Mouse (Mus musculus) brain, embryonic 14.5 days (tissue): ENCODE measurements around the gene Igsf9. TPM values are rescaled to one million over a fixed set of nuclear protein-coding genes. Genes with fewer than 3 reads are reported as not detected.
A peak's percentile ranks its signal among the peaks of the same experiment; 100 is the strongest.

Experiments
- DNase-seq: peaks from one replicate; pipeline ENCODE4 v3.0.0-alpha.2; 2011; ENCODE audit warnings: low read depth
- CTCF ChIP-seq: fragments of 200-500 bp; IDR thresholded peaks from 2 replicates; pipeline ENCODE4 v1.5.1; 2012; ENCODE audit warnings: inconsistent platforms, mild to moderate bottlenecking, moderate library complexity, borderline replicate concordance; ENCODE audit not compliant: insufficient read depth, insufficient read length; ENCODE audit errors: extremely low read depth
- POLR2A ChIP-seq: fragments of 200-500 bp; IDR thresholded peaks from 2 replicates; pipeline ENCODE4 v1.6.1; 2012; ENCODE audit warnings: mild to moderate bottlenecking, inconsistent platforms, borderline replicate concordance; ENCODE audit not compliant: poor library complexity, insufficient read depth, insufficient read length, severe bottlenecking; ENCODE audit errors: extremely low read depth
- polyA plus RNA-seq: library from polyadenylated mRNA; depleted of rRNA; stranded (reverse); fragments of >200 nt; gene quantifications from 2 replicates; pipeline ENCODE4 v1.2.3, GENCODE M21; 2012

Gene Igsf9
- polyA plus RNA-seq, 1 experiment = 129 TPM

DNA sequence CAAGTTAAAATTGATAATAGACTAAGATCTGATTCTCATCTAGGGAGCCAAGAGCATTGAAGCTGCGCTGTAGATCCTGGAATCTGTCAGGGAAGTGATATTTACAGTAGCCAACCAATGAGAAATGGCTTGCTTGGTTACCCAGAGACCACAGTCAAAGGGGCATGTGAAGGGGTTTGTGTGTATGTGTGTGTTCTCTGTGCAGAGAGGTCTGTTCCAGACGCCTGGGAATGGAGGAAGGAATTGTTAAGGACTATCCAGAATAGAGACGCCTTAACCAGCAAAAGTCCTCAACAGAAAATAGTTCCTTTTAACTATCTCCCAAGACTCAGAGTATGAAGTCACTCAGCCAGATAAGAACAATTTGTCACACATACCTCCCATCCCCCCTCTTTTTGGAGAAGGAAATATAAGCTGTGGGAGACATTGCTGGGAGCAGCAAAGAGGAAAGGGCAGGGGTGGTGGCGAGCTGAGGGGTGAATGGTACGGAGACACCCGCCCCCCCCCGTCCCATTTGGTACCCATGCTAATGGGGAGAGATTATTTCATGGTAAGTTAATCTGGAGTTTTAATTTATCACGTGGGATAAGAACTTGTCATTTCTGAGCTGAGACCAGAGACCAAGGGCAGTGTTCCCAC, 11.7 kb upstream of the Igsf9 start:
- no peak for DNase-seq
- TF ChIP-seq CTCF = no peak
- TF ChIP-seq POLR2A = no peak

DNA sequence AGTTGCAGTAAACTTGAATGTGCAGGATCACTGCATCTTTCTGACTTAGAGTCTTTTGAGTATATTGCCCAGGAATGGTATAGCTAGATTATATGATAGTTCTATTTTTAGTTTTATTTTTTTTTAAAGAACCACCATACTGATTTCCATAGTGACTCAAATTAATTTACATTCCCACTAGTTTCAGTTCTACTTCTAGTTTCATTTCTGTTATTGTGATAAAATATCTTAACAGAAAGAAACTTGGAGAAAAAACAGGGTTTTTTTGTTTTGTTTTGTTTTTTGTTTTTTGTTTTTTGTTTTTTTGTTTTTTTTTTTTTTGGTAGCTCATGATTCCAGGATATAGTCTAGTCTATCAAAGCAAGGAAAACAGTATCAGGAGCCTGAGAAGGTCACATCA, 8.7 kb upstream of the Igsf9 start:
- no peak for DNase-seq
- TF ChIP-seq CTCF = no peak
- TF ChIP-seq POLR2A = no peak

DNA sequence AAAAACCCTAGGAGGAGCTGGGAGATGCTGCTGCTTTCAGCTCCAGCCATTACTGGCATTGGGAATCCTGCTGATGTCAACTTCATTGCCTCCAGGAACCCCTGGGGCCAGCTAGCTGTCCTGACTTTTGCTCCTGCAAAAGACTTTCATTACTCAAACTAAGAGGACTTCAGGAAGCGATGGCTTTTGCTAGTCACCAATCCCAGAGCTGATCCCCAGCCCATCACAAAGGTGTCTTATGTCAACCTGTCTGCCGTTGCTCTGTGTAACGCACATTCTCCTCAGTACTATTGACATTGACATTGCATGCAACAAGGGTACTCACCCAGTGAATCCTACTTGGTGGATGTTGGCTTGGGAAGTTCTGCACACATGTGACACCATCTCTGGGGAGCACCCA, 7.4 kb upstream of the Igsf9 start:
- DNase-seq = no peak
- no peak for TF ChIP-seq POLR2A
- no peak for TF ChIP-seq CTCF

DNA sequence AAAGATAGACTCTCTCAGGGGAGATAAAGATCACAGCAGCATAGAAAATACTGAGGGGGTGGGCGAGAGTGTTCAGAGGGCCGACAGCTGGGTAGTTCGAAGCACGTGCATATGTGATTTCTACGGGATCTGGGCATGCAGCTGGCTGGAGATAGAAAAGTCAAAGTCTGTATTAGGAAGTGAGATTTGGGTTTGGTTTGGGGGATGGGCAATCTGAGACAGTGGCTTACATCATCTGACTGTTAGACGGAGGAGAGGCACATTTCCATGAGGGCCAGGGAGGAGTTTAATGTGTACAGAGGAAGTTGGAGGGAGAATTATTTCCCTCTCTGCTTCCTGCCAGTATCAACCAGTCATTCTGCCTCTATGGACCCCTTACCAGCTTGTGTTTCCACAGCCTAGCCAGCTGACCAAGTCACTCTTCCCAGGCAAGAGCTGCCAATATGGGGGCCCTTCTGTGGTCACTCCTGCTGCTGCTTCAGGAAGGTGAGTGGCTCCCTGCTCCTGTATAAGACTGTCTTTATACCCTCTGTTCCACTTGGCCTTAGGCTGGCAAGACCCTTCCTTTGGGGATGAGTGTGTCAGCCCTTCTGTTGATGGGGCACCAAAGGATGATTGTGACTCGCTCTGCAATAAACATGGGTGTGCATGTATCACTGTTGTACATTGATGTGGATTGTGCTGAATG, 6.4 kb upstream of the Igsf9 start, which contains the start of gene Slamf9:
TSS of gene Slamf9 (plus strand) at position 305 of the 688 bp plus-strand sequence.
- TF ChIP-seq POLR2A (no peak), CTCF (no peak)
- DNase-seq = no peak

DNA sequence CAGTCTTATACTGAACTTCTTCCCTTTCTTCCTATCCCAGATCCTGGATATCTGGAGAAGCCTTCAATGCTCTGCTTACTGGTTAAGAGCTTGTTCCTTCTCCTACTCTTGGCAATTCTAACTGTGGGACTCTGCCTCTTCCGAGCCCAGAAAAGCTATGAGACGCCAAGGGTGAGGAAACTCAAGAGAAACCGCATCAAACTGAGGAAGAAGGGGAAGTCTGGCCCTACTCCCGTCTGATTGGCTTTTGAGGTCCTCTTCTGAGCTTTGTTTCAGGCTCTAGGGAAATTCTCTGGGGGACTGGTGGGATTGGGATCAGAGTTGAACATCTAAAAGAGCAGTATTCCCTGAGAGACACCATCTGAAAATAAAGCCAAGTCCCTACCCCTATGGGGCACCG, 3.6 kb upstream of the Igsf9 start:
- no peak for DNase-seq
- TF ChIP-seq POLR2A = no peak
- TF ChIP-seq CTCF = no peak

DNA sequence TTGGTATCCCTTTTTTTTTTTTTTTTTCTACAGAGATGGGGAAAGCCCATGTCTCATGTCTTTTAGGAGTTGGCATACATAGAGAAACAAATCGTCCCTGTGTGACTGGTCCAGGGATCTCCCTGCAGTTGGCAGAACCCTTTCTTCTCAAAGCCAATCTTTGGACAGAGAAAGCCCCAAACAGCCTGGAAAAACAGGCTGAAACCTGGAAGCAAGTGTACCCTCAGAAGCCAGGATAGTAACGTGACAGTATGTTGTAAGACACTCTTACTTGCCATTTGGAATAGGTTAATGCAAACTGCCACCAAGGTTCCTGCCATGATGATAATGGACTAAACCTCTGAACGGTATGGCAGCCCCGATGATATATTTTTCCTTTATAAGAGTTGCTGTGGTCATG, 1.2 kb upstream of the Igsf9 start:
- TF ChIP-seq CTCF = no peak
- no peak for TF ChIP-seq POLR2A
- no peak for DNase-seq

DNA sequence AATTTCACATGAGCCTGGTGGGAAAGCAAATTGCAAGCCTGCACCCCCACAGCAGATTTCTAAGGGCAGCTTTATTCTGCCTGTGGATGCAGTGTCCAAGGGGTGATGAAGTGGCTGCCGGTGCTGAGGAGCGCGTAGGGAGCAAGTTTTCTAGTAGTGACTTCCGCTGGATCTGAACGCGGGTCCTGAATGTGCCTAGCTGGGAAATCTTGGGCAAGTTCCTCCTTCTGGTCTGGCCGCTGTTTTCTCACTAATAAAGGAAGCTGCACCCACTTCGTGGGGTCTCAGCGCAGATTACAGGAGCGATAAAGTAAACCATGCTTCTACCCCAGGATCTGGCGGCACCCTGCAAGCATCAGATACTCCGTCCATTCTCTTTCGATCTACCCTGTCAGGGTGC, 477 bp upstream of the Igsf9 start:
- DNase-seq = no peak
- TF ChIP-seq POLR2A (no peak), CTCF (no peak)

DNA sequence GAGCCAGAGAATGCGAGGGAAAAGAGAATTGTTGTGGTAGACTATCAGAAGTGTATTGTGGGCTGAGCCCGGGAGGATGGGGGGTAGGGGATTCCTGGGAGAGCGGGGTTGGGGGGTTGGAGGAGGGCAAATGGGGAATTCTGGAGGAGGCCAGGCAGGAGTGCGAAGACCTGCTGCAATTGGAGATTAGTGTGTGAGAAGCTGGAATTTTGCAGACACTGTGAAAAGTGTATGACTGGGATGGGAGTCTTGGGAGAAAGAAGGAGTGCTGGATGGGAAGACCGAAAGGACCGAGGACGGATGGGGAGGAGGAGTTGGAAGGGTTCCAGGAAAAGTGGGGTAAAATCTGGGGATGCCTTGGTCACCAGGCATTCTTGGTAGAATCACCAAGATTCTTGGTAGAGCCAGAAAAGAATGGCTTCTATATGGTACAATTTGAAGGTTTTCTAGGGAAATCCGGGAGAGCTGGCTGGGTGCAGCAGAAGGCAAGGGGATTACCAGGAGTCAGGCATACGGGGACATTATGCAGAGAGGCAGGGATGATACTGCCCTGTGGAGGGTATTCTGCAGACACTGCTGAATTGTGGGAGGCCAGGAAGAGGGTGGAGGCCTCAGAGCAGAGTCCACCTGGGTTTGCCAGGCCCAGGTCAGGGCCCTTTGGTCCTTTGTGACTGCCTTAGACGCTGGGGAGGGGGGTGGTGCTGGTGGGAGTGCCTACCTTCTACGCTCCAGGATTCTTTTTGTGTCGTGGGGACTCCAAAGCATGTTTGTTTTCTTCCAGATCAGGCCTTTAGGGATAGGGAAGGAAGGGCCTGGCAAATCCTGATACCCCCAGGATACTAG, 1.2 kb downstream of the Igsf9 start:
- TF ChIP-seq POLR2A = no peak
- TF ChIP-seq CTCF = no peak
- DNase-seq = peak; percentile 56

DNA sequence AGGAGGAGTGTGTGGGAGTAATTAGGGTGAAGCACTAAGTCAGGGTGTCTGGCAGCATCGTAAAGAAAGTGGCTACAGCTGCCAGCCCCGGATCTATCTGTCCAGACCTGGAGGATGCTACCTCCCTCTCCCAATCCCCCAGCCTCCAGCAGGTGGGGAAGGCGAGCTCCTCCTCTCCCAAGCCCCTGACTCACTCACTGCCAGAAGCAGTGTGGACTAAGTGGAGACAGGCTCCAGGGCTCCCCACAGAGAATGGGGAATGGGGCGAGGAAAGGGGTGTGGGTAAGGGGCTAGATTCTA, 1.7 kb downstream of the Igsf9 start:
- DNase-seq = peak; percentile 63
- no peak for TF ChIP-seq POLR2A
- peak; percentile 29; the same call in 1 of the 2 replicates for TF ChIP-seq CTCF

DNA sequence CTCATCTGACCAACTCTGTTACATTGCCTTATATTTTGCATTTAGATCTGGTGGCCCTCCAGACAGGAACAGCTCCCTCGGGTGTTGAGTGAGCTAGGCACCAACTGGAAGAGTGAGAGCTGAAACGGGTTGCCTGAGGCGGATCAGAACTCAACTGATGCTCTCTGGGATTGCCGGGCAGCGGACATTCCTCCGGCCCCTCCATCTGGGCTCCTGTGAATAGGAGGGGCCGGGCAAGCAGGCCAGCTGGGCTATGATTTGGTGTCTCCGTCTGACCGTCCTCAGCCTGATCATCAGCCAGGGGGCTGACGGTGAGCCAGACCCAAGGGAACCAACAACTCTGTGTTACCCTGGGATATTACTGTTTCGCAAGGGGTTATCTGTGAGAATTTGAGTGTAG, 2.6 kb downstream of the Igsf9 start:
- peak; percentile 36 for DNase-seq
- TF ChIP-seq CTCF (no peak), POLR2A (no peak)

DNA sequence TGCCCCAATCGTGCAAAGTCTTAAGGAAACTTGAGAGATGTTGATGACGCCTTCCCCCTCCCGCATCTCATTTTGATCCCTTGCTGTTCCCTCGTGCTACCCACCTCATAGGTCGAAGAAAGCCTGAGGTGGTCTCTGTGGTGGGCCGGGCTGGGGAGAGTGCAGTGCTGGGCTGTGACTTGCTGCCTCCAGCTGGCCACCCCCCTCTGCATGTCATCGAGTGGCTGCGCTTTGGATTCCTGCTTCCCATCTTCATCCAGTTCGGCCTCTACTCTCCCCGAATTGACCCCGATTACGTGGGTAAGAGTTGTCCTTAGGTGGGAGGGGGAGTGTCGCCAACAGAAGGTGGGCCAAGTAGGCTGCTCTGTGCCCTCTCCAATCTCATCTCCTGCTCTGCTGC, 3.1 kb downstream of the Igsf9 start:
- no peak for DNase-seq
- no peak for TF ChIP-seq CTCF
- TF ChIP-seq POLR2A = no peak
